Mouse (Mus musculus) midbrain, embryonic 10.5 days (tissue): ENCODE results near the gene Mns1. TPM values are rescaled to one million over a fixed set of nuclear protein-coding genes. Genes with fewer than 3 reads are reported as not detected.

Source experiments
- DNase-seq: peaks from one replicate; pipeline ENCODE4 v3.0.0-alpha.2; 2017; ENCODE audit warnings: low spot score
- H3K27ac ChIP-seq: fragments of 300-500 bp; sonication (generic); replicated peaks from 2 replicates; pipeline ENCODE4 v1.5.1; 2016; ENCODE audit warnings: mild to moderate bottlenecking
- H3K27me3 ChIP-seq: fragments of 300-500 bp; sonication (generic); 2 replicates; pipeline ENCODE4 v1.6.1; 2016; ENCODE audit warnings: low read depth, mild to moderate bottlenecking; ENCODE audit not compliant: poor library complexity, severe bottlenecking
- H3K36me3 ChIP-seq: fragments of 300-500 bp; sonication (generic); 2 replicates; pipeline ENCODE4 v1.6.1; 2016; ENCODE audit warnings: mild to moderate bottlenecking, moderate library complexity
- H3K4me1 ChIP-seq: fragments of 300-500 bp; sonication (generic); 2 replicates; pipeline ENCODE4 v1.6.1; 2016
- H3K4me3 ChIP-seq: fragments of 300-500 bp; sonication (generic); 2 replicates; pipeline ENCODE4 v1.5.1; 2016; ENCODE audit warnings: mild to moderate bottlenecking, moderate library complexity
- H3K9me3 ChIP-seq: fragments of 300-500 bp; sonication (generic); replicated peaks from 2 replicates; pipeline ENCODE4 v1.6.1; 2016; ENCODE audit warnings: mild to moderate bottlenecking
- WGBS: fragments of 180-500 bp; shearing (Covaris S2); methylation state at CpG from one replicate; pipeline ENCODE4 v1.1.7; 2016; 5-methylcytosine and 5-hydroxymethylcytosine counted together
- polyA plus RNA-seq: library from polyadenylated mRNA; unstranded; fragments of >200 nt; fragmentation: Nextera tagmentation; extraction: Ambion mirVana; gene quantifications from 2 replicates; pipeline ENCODE4 v1.2.1, GENCODE M21; 2016

Gene Mns1
- polyA plus RNA-seq, 1 experiment from 2014 or later = 52.9 TPM

DNA sequence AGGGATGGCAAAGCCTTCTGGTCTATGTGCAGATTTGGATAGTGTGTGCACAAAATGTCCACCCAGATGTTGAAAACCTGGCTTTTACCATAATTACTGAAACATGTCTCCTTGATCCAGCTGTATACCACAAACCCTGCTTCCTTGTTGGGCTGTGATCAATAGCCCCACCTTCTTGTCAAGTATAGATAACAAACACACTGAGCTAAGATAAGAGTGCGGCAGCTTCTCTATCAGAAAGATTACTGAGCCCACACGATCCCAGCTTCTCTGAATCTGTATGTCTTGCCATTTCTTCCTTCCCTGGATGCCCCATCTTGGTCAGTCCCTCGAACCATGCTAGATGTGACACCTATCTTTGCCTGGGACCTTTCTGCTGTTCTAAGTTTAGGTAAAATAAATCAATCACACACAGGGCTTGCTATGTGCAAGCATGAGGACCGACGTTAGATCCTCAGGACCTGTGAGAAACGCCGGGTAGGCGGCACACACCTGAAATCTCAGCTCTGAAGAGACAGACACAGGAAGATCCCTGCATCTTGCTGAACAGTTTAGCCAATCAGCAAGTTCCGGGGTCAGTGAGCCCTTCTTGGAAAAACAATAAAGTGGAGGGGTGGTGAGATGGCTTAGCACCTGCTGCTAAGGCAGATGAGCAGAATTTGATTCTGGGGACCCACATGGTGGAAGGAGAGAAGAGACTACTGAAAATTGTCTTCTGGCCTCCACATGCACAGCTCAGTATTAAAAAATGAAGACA, 31.8 kb upstream of the Mns1 start:
- peaks cover 17% of the 10 kb centered on the region for H3K4me1 ChIP-seq
- no peak for DNase-seq
- H3K27me3 ChIP-seq = no peaks in the 10 kb centered on the region
- no peaks in the 10 kb centered on the region for H3K9me3 ChIP-seq
- no peaks in the 10 kb centered on the region for H3K36me3 ChIP-seq
- H3K27ac ChIP-seq = no peak overlapping the region
- no peak overlapping the region for H3K4me3 ChIP-seq
- 92% methylated on average over 9 of the region's 9 CpGs for WGBS

DNA sequence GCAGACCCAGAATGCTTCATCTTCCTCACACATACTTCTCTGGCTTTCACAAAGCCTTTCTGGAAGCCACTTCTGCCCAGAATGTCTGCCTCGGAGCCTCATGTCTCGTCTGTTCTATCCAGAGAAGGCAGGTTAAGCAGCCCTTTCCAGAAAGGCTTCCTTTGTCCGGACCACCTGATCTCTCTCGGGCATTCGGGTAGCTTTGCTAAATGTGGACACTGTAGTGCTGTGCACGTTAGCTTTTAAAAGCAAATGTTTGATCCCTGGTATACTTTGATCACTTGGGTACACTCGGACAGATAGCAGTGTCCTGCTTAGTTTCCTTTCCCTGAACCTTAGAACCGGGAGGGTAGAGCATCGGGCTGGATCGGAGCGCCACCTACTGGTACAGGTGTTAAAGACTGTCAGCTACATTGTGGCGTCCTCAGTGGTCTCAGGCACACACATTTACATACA, 29.7 kb upstream of the Mns1 start:
- no peaks in the 10 kb centered on the region for H3K27me3 ChIP-seq

DNA sequence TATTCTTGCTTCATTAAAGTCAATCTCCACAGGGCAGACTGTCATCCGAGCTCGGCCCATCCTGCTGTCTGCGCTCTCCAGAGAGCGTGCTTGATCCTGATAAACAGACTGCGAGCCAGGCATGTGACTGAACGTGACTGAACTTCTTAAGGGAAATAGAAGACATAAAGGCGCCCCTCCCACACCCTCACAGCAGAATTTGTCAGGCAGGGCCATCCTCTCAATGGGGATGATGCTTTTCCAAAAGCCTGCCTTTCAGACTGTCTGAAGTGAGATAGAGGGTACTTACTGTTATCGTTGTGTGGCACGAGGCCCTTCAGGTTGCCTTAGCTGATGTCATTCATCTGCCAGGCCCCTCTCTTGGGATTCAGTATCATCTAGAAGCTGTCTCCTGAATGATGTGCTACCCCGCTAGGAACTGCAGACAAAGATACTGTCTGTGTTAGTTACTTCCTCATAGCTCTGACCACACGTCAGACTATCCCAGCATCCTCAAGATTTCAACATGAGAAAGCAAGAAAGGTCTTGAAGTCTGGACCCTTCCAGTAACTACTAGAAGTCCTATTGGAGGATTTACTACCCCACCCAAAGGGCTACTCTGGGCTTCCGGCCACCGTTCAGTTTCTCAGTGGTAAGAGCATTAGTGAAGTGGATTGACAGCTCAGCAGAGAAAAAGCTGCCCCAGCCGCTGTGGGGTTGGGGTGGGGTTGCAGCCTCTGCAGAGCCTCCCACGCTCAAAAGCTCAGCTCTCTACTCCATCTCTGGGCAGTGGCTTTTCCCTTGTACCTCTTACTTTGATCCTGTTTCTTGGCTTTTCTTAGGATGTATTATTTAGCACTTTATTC, 28.2 kb upstream of the Mns1 start:
- Histone ChIP-seq H3K4me1 (peaks cover 17% of the 10 kb centered on the region), H3K4me3 (no peak overlapping the region), H3K36me3 (no peaks in the 10 kb centered on the region), H3K9me3 (no peaks in the 10 kb centered on the region), H3K27ac (no peak overlapping the region), H3K27me3 (no peaks in the 10 kb centered on the region)
- 54% methylated on average over 15 of the region's 15 CpGs for WGBS
- DNase-seq = no peak

More for the DNA sequence above, 29.7 kb upstream of the Mns1 start:
- Histone ChIP-seq H3K4me1 (peaks cover 17% of the 10 kb centered on the region), H3K27ac (peak overlapping the region; percentile 39; the same call in 1 of the 2 replicates), H3K36me3 (no peaks in the 10 kb centered on the region), H3K4me3 (peak overlapping the region; percentile 23; the same call in 1 of the 2 replicates), H3K9me3 (no peaks in the 10 kb centered on the region)
- peak; percentile 83 for DNase-seq
- WGBS = 16% methylated on average over 12 of the region's 12 CpGs

DNA sequence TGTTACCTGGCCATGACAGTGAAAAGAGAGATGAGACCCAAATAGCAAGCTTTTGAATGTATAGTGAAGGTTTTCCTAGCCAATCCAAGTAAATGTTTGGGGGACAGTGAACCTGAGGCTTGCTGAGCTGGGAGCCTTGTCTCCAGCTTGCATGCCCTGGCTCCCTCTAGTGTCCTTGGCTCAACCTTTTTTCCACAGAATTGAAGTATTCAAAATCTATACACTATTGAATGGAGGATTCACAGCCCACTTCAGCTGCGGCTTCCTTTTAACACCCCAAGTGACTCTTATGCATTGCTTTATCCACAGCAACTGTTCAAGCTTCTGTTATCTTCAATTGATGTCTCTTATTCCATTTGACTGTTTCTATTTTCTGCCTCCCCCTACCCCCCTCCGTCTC, 26.1 kb upstream of the Mns1 start:
- H3K4me1 ChIP-seq = peaks cover 17% of the 10 kb centered on the region
- H3K36me3 ChIP-seq = no peaks in the 10 kb centered on the region
- no peak for DNase-seq
- no peak overlapping the region for H3K4me3 ChIP-seq
- WGBS = 90% methylated on average over 2 of the region's 2 CpGs
- H3K27ac ChIP-seq = no peak overlapping the region
- no peaks in the 10 kb centered on the region for H3K27me3 ChIP-seq
- no peaks in the 10 kb centered on the region for H3K9me3 ChIP-seq

DNA sequence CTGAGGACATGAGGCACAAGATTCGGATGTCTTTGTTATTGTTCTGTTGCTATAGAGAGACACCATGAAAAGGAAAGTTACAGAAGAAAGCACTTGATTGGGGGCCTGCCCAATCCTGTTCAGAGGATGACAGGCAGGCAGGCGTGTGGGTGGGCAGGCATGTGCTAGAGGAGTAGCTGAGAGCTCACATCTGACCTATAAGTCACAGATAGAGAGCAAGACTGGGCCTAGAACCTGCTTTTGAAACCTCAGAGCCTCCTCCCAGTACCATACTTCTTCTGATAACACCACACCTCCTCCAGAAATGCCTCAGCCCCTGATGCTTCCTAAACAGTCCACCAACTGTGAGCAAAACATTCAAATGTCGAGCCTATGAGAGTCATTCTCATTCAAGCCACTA, 19.4 kb upstream of the Mns1 start:
- 85% methylated on average over 3 of the region's 3 CpGs for WGBS
- no peak for DNase-seq
- no peak overlapping the region for H3K4me3 ChIP-seq
- H3K27me3 ChIP-seq = no peaks in the 10 kb centered on the region
- H3K36me3 ChIP-seq = no peaks in the 10 kb centered on the region
- no peak overlapping the region for H3K27ac ChIP-seq
- 0 out of 2 replicates have a peak, but pooled peaks cover 4% of the 10 kb centered on the region for H3K9me3 ChIP-seq
- H3K4me1 ChIP-seq = peaks cover 17% of the 10 kb centered on the region

DNA sequence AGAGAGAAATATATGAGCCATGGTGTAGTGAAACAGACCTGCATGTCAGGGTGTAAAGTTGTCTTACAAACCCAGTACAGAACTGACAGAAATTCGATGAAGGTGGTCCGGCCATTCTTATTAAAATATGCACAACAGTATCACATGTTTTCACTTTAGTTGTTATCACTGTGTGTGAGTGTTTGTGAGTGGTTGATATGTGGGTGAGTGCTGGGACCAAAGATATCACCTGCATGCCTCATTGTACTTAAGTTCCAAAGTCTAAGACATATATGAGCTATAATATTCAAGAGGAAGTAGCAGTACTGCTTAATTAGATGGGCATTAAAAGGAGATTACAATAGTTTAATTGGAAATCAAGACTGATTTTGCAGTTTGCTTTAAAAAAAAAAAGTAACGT, 17.3 kb upstream of the Mns1 start:
- Histone ChIP-seq H3K4me3 (no peak overlapping the region), H3K36me3 (no peaks in the 10 kb centered on the region), H3K4me1 (peaks cover 17% of the 10 kb centered on the region), H3K27ac (no peak overlapping the region), H3K9me3 (0 out of 2 replicates have a peak, but pooled peaks cover 4% of the 10 kb centered on the region), H3K27me3 (no peaks in the 10 kb centered on the region)
- 88% methylated on average over 3 of the region's 3 CpGs for WGBS
- DNase-seq = no peak

DNA sequence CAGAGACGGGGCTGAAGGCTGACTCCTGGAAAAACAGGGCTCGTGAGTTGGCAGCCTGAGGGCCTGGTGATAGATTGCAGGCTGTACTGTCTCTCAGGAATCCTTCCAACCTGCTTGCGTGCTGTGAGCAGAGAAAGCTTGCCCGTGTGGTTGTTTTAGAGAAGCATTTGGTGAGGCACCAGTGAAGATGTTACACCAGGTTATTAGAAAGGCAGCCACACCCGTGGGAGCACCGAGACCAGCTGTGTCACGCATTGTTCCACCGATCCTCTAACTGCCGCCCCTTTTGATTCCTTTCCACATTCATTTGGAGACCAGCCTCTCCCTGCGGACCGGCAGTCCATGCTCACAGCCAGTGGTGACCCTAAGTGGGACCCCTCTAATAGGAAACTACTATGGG, 15.5 kb upstream of the Mns1 start:
- no peaks in the 10 kb centered on the region for H3K36me3 ChIP-seq
- no peaks in the 10 kb centered on the region; the same call in 1 of the 2 replicates for H3K27me3 ChIP-seq
- H3K4me1 ChIP-seq = peaks cover 17% of the 10 kb centered on the region
- H3K27ac ChIP-seq = peak overlapping the region; percentile 25; the same call in 1 of the 2 replicates
- H3K4me3 ChIP-seq = no peak overlapping the region
- WGBS = 83% methylated on average over 11 of the region's 11 CpGs
- DNase-seq = no peak
- H3K9me3 ChIP-seq = 0 out of 2 replicates have a peak, but pooled peaks cover 4% of the 10 kb centered on the region

DNA sequence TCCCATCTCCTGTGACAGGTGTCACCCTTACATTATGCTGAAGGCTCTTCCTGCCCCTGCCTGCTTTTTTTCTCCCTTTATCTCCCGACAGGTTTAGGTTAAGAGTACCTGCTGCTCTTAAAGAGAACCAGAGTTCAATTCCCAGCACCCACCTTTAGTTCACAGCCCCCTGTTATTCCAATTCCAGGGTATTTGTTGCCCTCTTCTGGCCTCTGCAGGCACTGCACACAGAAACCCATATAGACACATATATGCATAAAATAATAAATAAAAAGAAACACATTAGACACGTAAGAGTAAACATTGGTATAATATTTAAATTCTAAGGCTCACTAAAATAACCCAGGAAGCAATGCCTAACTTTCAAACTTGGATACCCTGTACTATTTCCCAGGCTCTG, 15.1 kb upstream of the Mns1 start:
- Histone ChIP-seq H3K36me3 (no peaks in the 10 kb centered on the region), H3K4me1 (peaks cover 17% of the 10 kb centered on the region), H3K27me3 (no peaks in the 10 kb centered on the region; the same call in 1 of the 2 replicates), H3K27ac (no peak overlapping the region), H3K9me3 (0 out of 2 replicates have a peak, but pooled peaks cover 4% of the 10 kb centered on the region), H3K4me3 (no peak overlapping the region)
- WGBS = 80% methylated on average over 2 of the region's 2 CpGs
- no peak for DNase-seq

DNA sequence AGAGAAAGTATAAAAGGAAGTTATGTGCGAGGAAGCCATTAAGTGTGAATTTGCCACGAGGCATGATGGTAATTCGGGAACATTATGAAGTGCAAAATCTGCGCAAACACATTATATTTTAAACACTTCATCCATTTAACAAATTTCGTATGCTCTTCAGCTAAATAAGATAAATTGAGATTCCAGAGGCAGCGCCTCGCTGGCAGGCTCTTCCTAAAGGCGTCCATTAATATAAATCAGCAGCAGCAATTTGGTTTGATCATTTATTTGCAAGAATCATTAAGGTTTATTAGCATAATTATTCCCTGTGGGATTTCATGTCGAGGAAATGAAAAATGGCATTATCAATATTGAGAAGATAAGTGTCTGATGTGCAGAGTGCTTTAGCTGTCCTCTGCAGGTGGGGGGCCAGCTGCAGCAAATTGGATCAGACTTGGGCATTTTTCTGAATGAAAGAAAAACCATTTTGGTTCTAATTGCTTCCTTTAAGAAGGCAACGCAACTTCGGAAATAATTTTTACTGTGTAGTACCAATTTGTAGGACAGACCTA, 12.4 kb upstream of the Mns1 start:
- Histone ChIP-seq H3K27me3 (no peaks in the 10 kb centered on the region; the same call in 1 of the 2 replicates), H3K4me3 (no peak overlapping the region), H3K4me1 (peaks cover 17% of the 10 kb centered on the region), H3K9me3 (0 out of 2 replicates have a peak, but pooled peaks cover 4% of the 10 kb centered on the region), H3K27ac (no peak overlapping the region), H3K36me3 (no peaks in the 10 kb centered on the region)
- no peak for DNase-seq
- WGBS = 89% methylated on average over 11 of the region's 11 CpGs

DNA sequence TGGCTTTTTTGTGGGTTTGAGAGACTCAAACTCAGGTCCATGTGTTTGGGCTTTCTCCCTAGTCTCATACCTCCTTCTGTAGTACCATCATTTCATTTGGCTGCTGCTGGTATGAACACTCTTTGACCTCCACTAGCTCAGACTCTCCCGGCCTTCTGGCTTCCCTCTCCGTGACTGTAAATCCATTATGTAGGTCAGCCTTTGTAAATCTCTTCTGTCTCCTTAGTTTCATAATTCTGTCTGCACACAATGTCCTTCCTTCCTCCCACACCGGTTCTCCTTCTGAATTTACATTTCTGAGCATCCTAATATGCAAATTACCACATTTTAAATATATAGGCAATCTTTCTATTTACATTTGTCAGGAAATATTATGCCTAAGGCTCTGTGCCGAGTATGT, 9.9 kb upstream of the Mns1 start:
- H3K27me3 ChIP-seq = no peaks in the 10 kb centered on the region; the same call in 1 of the 2 replicates
- no peak overlapping the region for H3K4me3 ChIP-seq
- H3K4me1 ChIP-seq = no peaks in the 10 kb centered on the region
- H3K27ac ChIP-seq = no peak overlapping the region
- WGBS = 80% methylated on average over 4 of the region's 4 CpGs
- no peak for DNase-seq
- H3K9me3 ChIP-seq = 0 out of 2 replicates have a peak, but pooled peaks cover under 1% of the 10 kb centered on the region
- no peaks in the 10 kb centered on the region for H3K36me3 ChIP-seq

DNA sequence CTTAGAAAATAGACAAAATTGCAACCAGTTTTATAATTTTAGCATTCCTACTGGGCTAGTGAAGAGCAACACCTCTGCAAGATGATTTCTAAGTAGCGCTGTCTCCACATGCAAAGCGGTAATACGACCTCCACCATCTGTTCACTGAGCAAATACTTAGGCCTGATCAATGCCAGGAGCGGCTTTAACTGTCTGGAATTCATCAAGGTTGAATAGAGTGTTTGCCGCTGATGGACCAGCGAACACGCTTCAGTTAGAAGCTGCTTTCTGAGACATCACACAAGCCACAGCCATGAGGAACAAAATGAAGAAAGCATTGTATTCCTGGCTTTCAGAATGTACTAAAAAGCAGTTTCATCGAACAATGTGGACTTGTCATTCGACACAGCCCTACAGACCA, 2.9 kb upstream of the Mns1 start:
- peak; percentile 16 for DNase-seq
- Histone ChIP-seq H3K27me3 (no peaks in the 10 kb centered on the region), H3K27ac (0 out of 2 replicates have a peak overlapping the region, but pooled peaks have one; percentile 14), H3K4me3 (no peak overlapping the region), H3K9me3 (no peaks in the 10 kb centered on the region), H3K36me3 (no peaks in the 10 kb centered on the region), H3K4me1 (peaks cover 24% of the 10 kb centered on the region)
- 67% methylated on average over 9 of the region's 9 CpGs for WGBS

DNA sequence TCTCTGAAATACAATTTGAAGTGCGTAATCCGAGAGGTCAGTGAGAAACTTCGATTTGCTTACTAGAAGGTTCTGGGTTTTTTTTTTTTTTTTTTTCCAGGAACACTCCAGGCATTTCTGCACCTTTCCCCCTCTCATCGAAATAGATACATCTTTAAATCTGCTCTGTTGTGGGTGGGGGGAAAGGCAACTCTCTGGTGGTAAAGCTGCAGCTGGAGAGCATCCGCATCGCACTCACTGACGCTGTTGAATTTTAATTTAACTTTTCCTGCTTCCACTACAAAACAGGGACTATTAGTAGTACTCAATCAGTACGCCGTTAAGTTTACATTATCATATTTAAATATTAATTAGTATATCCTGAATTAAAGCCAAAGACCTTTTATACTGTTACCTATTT, 938 bp downstream of the Mns1 start:
- Histone ChIP-seq H3K4me3 (peak overlapping the region; percentile 74), H3K36me3 (peaks cover 32% of the 10 kb centered on the region), H3K4me1 (peaks cover 32% of the 10 kb centered on the region), H3K27me3 (no peaks in the 10 kb centered on the region), H3K27ac (peak overlapping the region; percentile 91), H3K9me3 (no peaks in the 10 kb centered on the region)
- 4% methylated on average over 9 of the region's 9 CpGs for WGBS
- no peak for DNase-seq
